In genomic region chr2:52576546-52576945, GRCm38 (mm10) we compare ENCODE assay signal across 16 mouse cellular contexts.
"Had no signal": no experiment of that assay in that cellular context is flagged by ENCODE, and none has a peak within 500 bp of the region (broad histone marks: within the 10 kb centered on the region; RNA-seq: fewer than 3 reads in every experiment).

No protein-coding gene starts in this region.

- H3K9me3 ChIP-seq: limb, embryonic 13.5 days; midbrain, embryonic 10.5 days; neural tube, embryonic 15.5 days; stomach, embryonic 15.5 days had no signal

- H3K4me3 ChIP-seq: limb, embryonic 13.5 days; midbrain, embryonic 10.5 days; myocyte; neural tube, embryonic 15.5 days; stomach, embryonic 15.5 days had no signal

- H3K36me3 ChIP-seq: limb, embryonic 13.5 days; midbrain, embryonic 10.5 days; neural tube, embryonic 15.5 days; stomach, embryonic 15.5 days had no signal

- H3K27me3 ChIP-seq: limb, embryonic 13.5 days; neural tube, embryonic 15.5 days; stomach, embryonic 15.5 days had no signal

- H3K4me2 ChIP-seq: limb, embryonic 13.5 days; liver, embryonic 11.5 days; lung, embryonic 14.5 days; neural tube, embryonic 15.5 days; stomach, embryonic 15.5 days had no signal

- H3K27ac ChIP-seq: limb, embryonic 13.5 days; midbrain, embryonic 10.5 days; neural tube, embryonic 15.5 days; stomach, embryonic 15.5 days had no signal

- H3K4me1 ChIP-seq: limb, embryonic 13.5 days; stomach, embryonic 15.5 days had no signal

- H3K9ac ChIP-seq: limb, embryonic 13.5 days; lung, embryonic 14.5 days; neural tube, embryonic 15.5 days; stomach, embryonic 15.5 days had no signal

- DNase-seq: kidney, postnatal 14 days; left cerebral cortex, postnatal 4 days; lung, embryonic 14.5 days; lung, postnatal 10 days; lung, postnatal 4 days; midbrain, embryonic 14.5 days; right cerebral cortex, adult 18-20 months; right cerebral cortex, postnatal 4 days; thymus, adult 2 months; thymus, postnatal 36 days had no signal
